Mouse (Mus musculus) midbrain, postnatal 0 days (tissue): ENCODE measurements around the gene Slc6a6. TPM values are rescaled to one million over a fixed set of nuclear protein-coding genes. Genes with fewer than 3 reads are reported as not detected.
A peak's percentile ranks its signal among the peaks of the same experiment; 100 is the strongest.

Experiments used
- ATAC-seq: fragments of 200-750 bp; cut with Nextera tagmentation; 2 replicates; pipeline ENCODE4 v1.8.0; 2017; ENCODE audit warnings: moderate number of reproducible peaks, mild to moderate bottlenecking, moderate TSS enrichment, moderate library complexity; ENCODE audit not compliant: low FRiP score
- DNase-seq: peaks from one replicate; pipeline ENCODE4 v3.0.0-alpha.2; 2015; ENCODE audit warnings: low spot score
- H3K27ac ChIP-seq: fragments of 300-500 bp; sonication (generic); 2 replicates; pipeline ENCODE4 v1.5.1; 2014; ENCODE audit warnings: low read depth, mild to moderate bottlenecking, low read length, mixed read lengths
- H3K27me3 ChIP-seq: fragments of 300-500 bp; sonication (generic); 2 replicates; pipeline ENCODE4 v1.6.1; 2014; ENCODE audit warnings: low read length, control low read depth, mixed read lengths; ENCODE audit not compliant: insufficient read depth
- H3K36me3 ChIP-seq: fragments of 300-500 bp; sonication (generic); 2 replicates; pipeline ENCODE4 v1.6.1; 2014; ENCODE audit warnings: low read length, control low read depth, mixed read lengths; ENCODE audit not compliant: insufficient read depth
- H3K4me1 ChIP-seq: fragments of 300-500 bp; sonication (generic); 2 replicates; pipeline ENCODE4 v1.6.1; 2014; ENCODE audit warnings: mild to moderate bottlenecking, control low read depth, antibody characterized with exemption, low read length, mixed read lengths; ENCODE audit not compliant: insufficient read depth
- H3K4me2 ChIP-seq: fragments of 300-500 bp; sonication (generic); 2 replicates; pipeline ENCODE4 v1.6.1; 2014; ENCODE audit warnings: low read depth, mild to moderate bottlenecking, low read length, mixed read lengths; ENCODE audit not compliant: poor library complexity, severe bottlenecking
- H3K4me3 ChIP-seq: fragments of 300-500 bp; sonication (generic); 2 replicates; pipeline ENCODE4 v1.5.1; 2014; ENCODE audit warnings: low read depth, mild to moderate bottlenecking, low read length, moderate library complexity
- H3K9ac ChIP-seq: fragments of 300-500 bp; sonication (generic); replicated peaks from 2 replicates; pipeline ENCODE4 v1.6.1; 2014; ENCODE audit warnings: mild to moderate bottlenecking, low read length, moderate library complexity, mixed read lengths; ENCODE audit not compliant: poor library complexity, severe bottlenecking
- H3K9me3 ChIP-seq: fragments of 300-500 bp; sonication (generic); 2 replicates; pipeline ENCODE4 v1.6.1; 2016; ENCODE audit warnings: low read length, control low read depth
- CTCF ChIP-seq: IDR thresholded peaks from 2 replicates; pipeline ENCODE4 v1.5.1; 2016; ENCODE audit warnings: antibody characterized with exemption, mild to moderate bottlenecking
- WGBS: fragments of 180-500 bp; shearing (Covaris S2); extraction: QIAGEN DNeasy Blood & Tissue Kit; methylation state at CpG from one replicate; pipeline ENCODE4 v1.1.7; 2014; 5-methylcytosine and 5-hydroxymethylcytosine counted together
- polyA plus RNA-seq: library from polyadenylated mRNA; unstranded; fragments of >200 nt; fragmentation: Nextera tagmentation; extraction: Ambion mirVana; gene quantifications from 2 replicates; pipeline ENCODE4 v1.2.1, GENCODE M21; 2015
- total RNA-seq: library from RNA; depleted of rRNA; stranded (reverse); fragments of >200 nt; gene quantifications from 2 replicates; pipeline ENCODE4 v1.2.3, GENCODE M21; 2014

The Slc6a6 gene
- total and polyA plus RNA-seq, 2 experiments from 2014 or later = 146 to 147 TPM

DNA sequence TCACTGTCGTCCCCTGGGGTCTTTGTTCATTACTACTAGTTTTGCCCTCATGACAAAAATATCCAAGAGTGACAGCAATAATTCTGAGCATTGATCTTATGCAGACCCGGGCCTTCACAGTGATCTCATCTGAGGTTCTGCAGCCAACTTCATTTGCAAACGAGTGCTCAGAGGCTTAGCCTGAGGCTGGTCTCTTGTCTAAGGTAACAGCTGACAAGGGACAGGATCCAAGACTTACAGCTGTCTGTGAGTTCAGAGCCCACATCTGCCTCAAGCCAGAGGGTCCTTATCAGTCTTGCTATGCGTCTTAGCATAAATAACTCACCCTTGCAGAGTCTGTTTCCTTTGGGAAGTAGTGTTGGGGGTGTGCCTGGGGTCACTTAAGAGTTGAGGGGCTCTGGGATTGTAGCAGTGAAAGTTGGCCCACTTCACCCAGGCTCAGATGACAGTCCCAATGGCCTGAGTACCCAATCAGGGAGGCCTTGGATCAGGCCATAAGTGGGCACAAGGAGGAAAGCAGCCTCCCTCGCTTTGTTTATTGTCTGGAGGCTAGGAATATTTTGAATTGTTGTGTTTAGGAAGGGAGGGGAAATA, 9.0 kb upstream of the Slc6a6 start:
- TF ChIP-seq CTCF = no peak
- Histone ChIP-seq H3K27ac (no peak overlapping the region), H3K9ac (no peak overlapping the region), H3K4me2 (no peak overlapping the region), H3K4me1 (no peaks in the 10 kb centered on the region), H3K27me3 (no peaks in the 10 kb centered on the region), H3K4me3 (no peak overlapping the region), H3K36me3 (no peaks in the 10 kb centered on the region), H3K9me3 (no peaks in the 10 kb centered on the region)
- 59% methylated on average over 5 of the region's 5 CpGs for WGBS
- DNase-seq = no peak
- ATAC-seq = no peak

GRCm38 (mm10) chr6:91678506-91679094, 5.3 kb upstream of the Slc6a6 start:
- Histone ChIP-seq H3K4me2 (no peak overlapping the region), H3K9me3 (no peaks in the 10 kb centered on the region), H3K4me3 (no peak overlapping the region), H3K4me1 (no peaks in the 10 kb centered on the region), H3K27ac (no peak overlapping the region), H3K9ac (no peak overlapping the region), H3K27me3 (no peaks in the 10 kb centered on the region), H3K36me3 (no peaks in the 10 kb centered on the region)
- WGBS = 46% methylated on average over 12 of the region's 12 CpGs
- TF ChIP-seq CTCF = peak; percentile 11; the same call in 1 of the 2 replicates
- no peak for DNase-seq
- ATAC-seq = no peak

GRCm38 (mm10) chr6:91679095-91679577, 4.7 kb upstream of the Slc6a6 start:
- Histone ChIP-seq H3K27ac (no peak overlapping the region), H3K27me3 (no peaks in the 10 kb centered on the region), H3K4me1 (no peaks in the 10 kb centered on the region), H3K9ac (no peak overlapping the region), H3K9me3 (no peaks in the 10 kb centered on the region), H3K4me3 (no peak overlapping the region), H3K4me2 (no peak overlapping the region), H3K36me3 (no peaks in the 10 kb centered on the region)
- no peak for TF ChIP-seq CTCF
- 61% methylated on average over 10 of the region's 10 CpGs for WGBS
- ATAC-seq (no peak), DNase-seq (peak; percentile 53)

DNA sequence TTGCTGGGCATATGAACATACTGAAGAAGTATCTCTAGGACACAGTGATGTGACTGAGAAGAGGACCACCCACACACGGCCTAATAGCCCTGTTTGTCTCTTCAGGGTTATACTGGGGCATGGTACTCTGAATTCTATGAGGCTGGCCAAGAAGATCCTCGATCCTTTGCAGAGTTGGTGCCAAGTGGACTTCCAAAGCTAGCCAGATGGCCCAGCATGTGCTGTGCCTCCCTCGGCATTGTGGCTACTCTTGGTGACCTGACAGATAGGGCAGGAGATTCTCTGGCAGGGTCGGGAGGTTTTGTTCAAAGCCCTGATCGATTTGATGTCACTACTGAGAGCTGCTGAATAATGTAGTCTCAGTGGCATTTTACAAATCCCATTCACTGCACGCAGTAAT, 4.1 kb upstream of the Slc6a6 start:
- WGBS = 64% methylated on average over 6 of the region's 6 CpGs
- peak; percentile 24 for DNase-seq

DNA sequence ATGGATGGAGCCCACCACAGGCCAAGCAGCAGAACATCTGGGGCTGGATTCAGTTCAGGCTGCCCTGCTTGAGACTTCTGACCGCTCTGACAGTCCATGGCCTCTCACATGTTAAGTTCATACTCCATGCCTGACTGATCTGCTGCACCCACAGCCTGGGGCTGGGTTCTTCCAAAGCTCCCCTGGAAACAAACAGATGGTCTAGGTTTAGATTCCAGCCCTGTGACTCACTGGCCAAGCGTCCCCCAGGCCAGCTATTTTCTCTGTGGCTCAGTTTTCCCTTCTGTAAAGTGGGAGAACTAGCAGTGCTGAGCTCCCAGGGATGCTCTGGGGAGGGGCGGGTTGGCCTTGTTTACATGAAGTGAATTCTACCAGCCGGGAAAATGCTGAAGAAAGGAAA, 2.0 kb upstream of the Slc6a6 start:
- Histone ChIP-seq H3K36me3 (no peaks in the 10 kb centered on the region), H3K27me3 (no peaks in the 10 kb centered on the region), H3K4me1 (peaks cover 11% of the 10 kb centered on the region), H3K9ac (no peak overlapping the region), H3K4me2 (no peak overlapping the region), H3K9me3 (no peaks in the 10 kb centered on the region), H3K4me3 (no peak overlapping the region), H3K27ac (no peak overlapping the region)
- ATAC-seq = no peak
- no peak for TF ChIP-seq CTCF
- no peak for DNase-seq
- 87% methylated on average over 4 of the region's 4 CpGs for WGBS

More for the DNA sequence above, 4.1 kb upstream of the Slc6a6 start:
- H3K4me1 ChIP-seq = no peaks in the 10 kb centered on the region
- H3K36me3 ChIP-seq = no peaks in the 10 kb centered on the region
- H3K27me3 ChIP-seq = no peaks in the 10 kb centered on the region
- no peak overlapping the region for H3K9ac ChIP-seq
- H3K9me3 ChIP-seq = no peaks in the 10 kb centered on the region
- H3K4me3 ChIP-seq = no peak overlapping the region
- TF ChIP-seq CTCF = no peak
- no peak overlapping the region for H3K27ac ChIP-seq
- no peak for ATAC-seq
- H3K4me2 ChIP-seq = no peak overlapping the region

- peak; percentile 45 for TF ChIP-seq CTCF
- H3K9me3 ChIP-seq = no peaks in the 10 kb centered on the region
- 0 out of 2 replicates have a peak overlapping the region, but pooled peaks have one; percentile 58 for H3K9ac ChIP-seq
- H3K27ac ChIP-seq = peak overlapping the region; percentile 91
- H3K4me3 ChIP-seq = peak overlapping the region; percentile 93; the same call in 1 of the 2 replicates
- H3K4me2 ChIP-seq = peak overlapping the region; percentile 58
- peak; percentile 15 for DNase-seq
- no peaks in the 10 kb centered on the region for H3K27me3 ChIP-seq
- peaks cover 16% of the 10 kb centered on the region for H3K4me1 ChIP-seq
- ATAC-seq = no peak
- no peaks in the 10 kb centered on the region for H3K36me3 ChIP-seq
- 57% methylated on average over 3 of the region's 3 CpGs for WGBS
Observed at GRCm38 (mm10) chr6:91683121-91683520, 732 bp upstream of the Slc6a6 start.
